Comparison of ENCODE assay signal across 11 mouse cellular contexts in the genomic region with DNA sequence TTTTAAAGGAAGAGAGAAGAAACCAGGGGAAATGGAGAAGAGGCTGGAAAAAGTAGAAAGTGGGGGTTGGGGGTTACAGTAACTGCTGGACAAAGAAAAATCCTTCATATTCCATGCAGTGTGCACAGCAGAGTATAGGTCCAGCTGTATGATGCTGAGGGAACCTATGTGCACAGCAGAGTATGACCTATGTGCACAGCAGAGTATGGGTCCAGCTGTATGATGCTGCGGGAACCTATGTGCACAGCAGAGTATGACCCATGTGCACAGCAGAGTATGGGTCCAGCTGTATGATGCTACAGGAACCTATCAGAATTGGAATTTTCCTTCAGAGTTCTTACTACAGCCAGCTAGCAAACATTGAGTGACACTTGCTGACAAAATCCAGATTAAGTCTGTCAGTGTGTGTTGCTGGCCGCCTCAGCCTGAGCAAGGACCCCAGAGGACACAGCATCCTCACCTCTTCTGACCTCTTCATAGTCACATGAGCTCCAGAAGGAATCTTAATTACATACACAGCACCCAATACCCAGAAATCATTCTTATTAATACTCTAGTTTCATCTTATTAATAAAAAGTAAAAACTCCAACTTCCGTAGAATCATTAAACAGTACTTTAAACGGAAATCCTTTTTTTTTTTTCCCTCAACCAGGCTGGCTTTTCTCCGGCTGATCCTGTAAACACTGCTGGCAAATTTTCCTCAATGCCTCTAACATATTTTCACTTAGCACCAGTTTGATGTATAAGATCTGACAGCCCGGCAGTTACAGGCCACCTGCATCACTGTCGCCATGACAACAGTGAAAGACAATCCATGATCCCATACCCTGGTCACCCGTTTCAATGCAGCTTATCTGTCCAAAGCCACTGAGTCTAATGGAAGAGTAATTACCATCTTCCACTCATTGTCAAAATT. TPM values are rescaled to one million over a fixed set of nuclear protein-coding genes. Genes with fewer than 3 reads are reported as not detected.
DNase-seq lines count a peak whose midpoint lies in the region; ATAC-seq lines count a peak whose summit lies in the region.
"Had no signal": no experiment of that assay in that cellular context is flagged by ENCODE, and none has a peak within 500 bp of the region (broad histone marks: within the 10 kb centered on the region; RNA-seq: fewer than 3 reads in every experiment).

No protein-coding gene starts in this region.

- no peak overlapping the region for H3K4me3 ChIP-seq in lung, embryonic 15.5 days
- no peak overlapping the region for H3K4me3 ChIP-seq in hindbrain, embryonic 13.5 days
- no peak overlapping the region for H3K4me3 ChIP-seq in neural tube, embryonic 13.5 days
- H3K4me3 ChIP-seq in heart, embryonic 11.5 days (ENCODE audit: low read depth, low read length): no peak overlapping the region

- no peaks in the 10 kb centered on the region for H3K9me3 ChIP-seq in lung, embryonic 15.5 days
- no peaks in the 10 kb centered on the region for H3K9me3 ChIP-seq in hindbrain, embryonic 13.5 days
- no peaks in the 10 kb centered on the region for H3K9me3 ChIP-seq in neural tube, embryonic 13.5 days
- no peaks in the 10 kb centered on the region for H3K9me3 ChIP-seq in heart, embryonic 11.5 days (replicated peaks; ENCODE audit: control insufficient read depth, low read length)

- ATAC-seq in lung, embryonic 15.5 days (ENCODE audit: borderline replicate concordance, extremely low read depth, low FRiP score, low TSS enrichment): peak; percentile 54; the same call in 1 of the 2 replicates
- peak; percentile 71 for ATAC-seq in hindbrain, embryonic 13.5 days (ENCODE audit: low FRiP score)
- 0 out of 2 replicates have a peak, but pooled peaks have one; percentile 47 for ATAC-seq in neural tube, embryonic 13.5 days (ENCODE audit: low read depth)
- ATAC-seq in heart, embryonic 11.5 days (replicated peaks; ENCODE audit: insufficient number of reproducible peaks, low FRiP score, low TSS enrichment): no peak
- ATAC-seq: activated CD4-positive, CD25-positive, alpha-beta regulatory T cell, adult 4 months had no signal

- DNase-seq in lung, adult 18-20 months: no peak
- peak; percentile 44 for DNase-seq in embryo, embryonic 9.5 days (ENCODE audit: extremely low spot score)
- no peak for DNase-seq in urinary bladder, postnatal 36 days (ENCODE audit: low spot score in 2 of 2)
- DNase-seq in kidney, adult 8-10 months: no peak
- DNase-seq: heart, postnatal 36 days; thymus, postnatal 4 days had no signal

- no peaks in the 10 kb centered on the region for H3K27me3 ChIP-seq in lung, embryonic 15.5 days
- no peaks in the 10 kb centered on the region for H3K27me3 ChIP-seq in hindbrain, embryonic 13.5 days
- H3K27me3 ChIP-seq in neural tube, embryonic 13.5 days: no peaks in the 10 kb centered on the region
- H3K27me3 ChIP-seq in heart, embryonic 11.5 days (ENCODE audit: control insufficient read depth, insufficient read depth, low read length): no peaks in the 10 kb centered on the region

- 39% methylated on average over 8 of the region's 8 CpGs for WGBS in lung, embryonic 15.5 days
- whole genome bisulfite sequencing in hindbrain, embryonic 13.5 days: 42% methylated on average over 8 of the region's 8 CpGs
- WGBS in neural tube, embryonic 13.5 days: 48% methylated on average over 8 of the region's 8 CpGs
- 50% methylated on average over 8 of the region's 8 CpGs for WGBS in heart, embryonic 11.5 days (ENCODE audit: insufficient replicate concordance)

- no peak overlapping the region for H3K27ac ChIP-seq in lung, embryonic 15.5 days
- H3K27ac ChIP-seq in hindbrain, embryonic 13.5 days: peak overlapping the region; percentile 80
- H3K27ac ChIP-seq in neural tube, embryonic 13.5 days (replicated peaks): peak overlapping the region; percentile 72
- no peak overlapping the region for H3K27ac ChIP-seq in heart, embryonic 11.5 days (ENCODE audit: low read depth, low read length)

- peaks cover 24% of the 10 kb centered on the region for H3K4me1 ChIP-seq in lung, embryonic 15.5 days
- H3K4me1 ChIP-seq in hindbrain, embryonic 13.5 days (replicated peaks): peaks cover 29% of the 10 kb centered on the region
- peaks cover 26% of the 10 kb centered on the region for H3K4me1 ChIP-seq in neural tube, embryonic 13.5 days (replicated peaks)
- H3K4me1 ChIP-seq in heart, embryonic 11.5 days (ENCODE audit: control insufficient read depth, insufficient read depth, low read length): peaks cover 15% of the 10 kb centered on the region; the same call in 1 of the 2 replicates

- no peak overlapping the region for H3K4me2 ChIP-seq in lung, embryonic 15.5 days
- peak overlapping the region; percentile 19; the same call in 1 of the 2 replicates for H3K4me2 ChIP-seq in hindbrain, embryonic 13.5 days
- no peak overlapping the region for H3K4me2 ChIP-seq in neural tube, embryonic 13.5 days
- H3K4me2 ChIP-seq in heart, embryonic 11.5 days: no peak overlapping the region

- no peak overlapping the region for H3K9ac ChIP-seq in lung, embryonic 15.5 days
- H3K9ac ChIP-seq in hindbrain, embryonic 13.5 days: 0 out of 2 replicates have a peak overlapping the region, but pooled peaks have one; percentile 55
- H3K9ac ChIP-seq in neural tube, embryonic 13.5 days: no peak overlapping the region
- no peak overlapping the region for H3K9ac ChIP-seq in heart, embryonic 11.5 days (ENCODE audit: low read depth, low read length)

- no peaks in the 10 kb centered on the region for H3K36me3 ChIP-seq in lung, embryonic 15.5 days
- no peaks in the 10 kb centered on the region for H3K36me3 ChIP-seq in hindbrain, embryonic 13.5 days
- no peaks in the 10 kb centered on the region for H3K36me3 ChIP-seq in neural tube, embryonic 13.5 days
- H3K36me3 ChIP-seq in heart, embryonic 11.5 days (ENCODE audit: control insufficient read depth, insufficient read depth, low read length): no peaks in the 10 kb centered on the region

RNA-seq across cellular contexts. Expression of a gene that starts 43.1 kb away (rescaled TPM):
- polyA plus RNA-seq in lung, embryonic 15.5 days (2015; fragmentation: Nextera tagmentation; extraction: Ambion mirVana): 7.4 and 8.4 TPM in 2 replicates
- polyA plus RNA-seq in hindbrain, embryonic 13.5 days (2015; fragmentation: Nextera tagmentation; extraction: Ambion mirVana): 8.2 TPM in 2 replicates
- 8.5 and 8.6 TPM in 2 replicates for polyA plus RNA-seq in neural tube, embryonic 13.5 days (2015; fragmentation: Nextera tagmentation; extraction: Ambion mirVana)
- 2.1 and 2.6 TPM in 2 replicates for polyA plus RNA-seq in heart, embryonic 11.5 days (2014; fragmentation: Nextera tagmentation; extraction: Ambion mirVana)

Comparison
In these comparisons a context has a peak if more than half of its experiments do, and no peak if none do; other contexts are left out.
1. H3K27ac ChIP-seq: peak in hindbrain, embryonic 13.5 days (single experiment) and neural tube, embryonic 13.5 days (single experiment); none in lung, embryonic 15.5 days (single experiment) and heart, embryonic 11.5 days (single experiment).